Mouse (Mus musculus): Measurements from ENCODE around the gene Stxbp3.

The Stxbp3 gene

GRCm38 (mm10) chr3:108796386-108796785 is 43.9 kb downstream of the Stxbp3 start:
- DNase-seq (ENCODE audit: low read depth) = no peak

GRCm38 (mm10) chr3:108795554-108796299 is 44.6 kb downstream of the Stxbp3 start:
- no peak for DNase-seq (ENCODE audit: low read depth)

GRCm38 (mm10) chr3:108794780-108795179 is 45.5 kb downstream of the Stxbp3 start:
- no peak for DNase-seq (ENCODE audit: low read depth)

DNA sequence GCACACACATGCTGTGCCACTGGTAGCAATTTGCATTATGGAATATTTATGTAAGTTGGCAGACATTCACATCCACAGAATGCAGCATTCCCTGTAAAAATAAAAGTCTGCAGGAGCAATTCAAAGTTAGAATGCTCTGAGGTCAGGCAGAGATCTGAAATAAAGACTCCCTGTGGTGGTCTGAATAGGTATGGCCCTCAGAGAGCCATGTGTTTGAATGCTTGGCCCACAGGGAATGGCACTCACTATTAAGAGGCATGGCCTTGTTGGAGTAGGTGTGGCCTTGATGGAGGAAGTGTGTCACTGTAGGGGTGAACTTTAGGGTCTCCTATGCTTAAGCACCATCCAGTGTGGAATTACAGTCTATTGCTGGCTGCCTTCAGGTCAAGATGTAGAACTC is 47.9 kb downstream of the Stxbp3 start:
- no peak for DNase-seq (ENCODE audit: low read depth)

- peak; percentile 70 for DNase-seq (ENCODE audit: low read depth)
Measured at GRCm38 (mm10) chr3:108791054-108791706, 49.1 kb downstream of the Stxbp3 start.

- DNase-seq (ENCODE audit: low read depth) = no peak
Measured at GRCm38 (mm10) chr3:108790499-108790898, 49.8 kb downstream of the Stxbp3 start.

DNA sequence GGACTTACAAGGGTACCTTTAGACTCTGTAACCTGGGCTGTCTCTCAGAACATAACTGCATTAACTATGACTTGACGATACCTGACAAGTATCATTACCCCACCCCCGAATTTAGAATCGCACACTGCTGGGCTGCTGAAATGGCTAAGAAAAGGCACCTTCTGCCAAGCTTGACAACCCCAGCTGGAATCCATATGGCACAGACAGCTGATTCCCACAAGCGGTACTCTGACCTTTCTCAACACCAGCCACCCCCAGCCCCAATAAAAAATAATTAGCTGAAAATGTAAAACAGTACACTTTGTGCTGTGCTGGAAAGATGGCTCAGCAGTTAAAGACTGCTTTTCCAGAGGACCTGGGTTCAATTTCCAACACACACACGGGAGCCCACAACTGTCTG is 51.0 kb downstream of the Stxbp3 start:
- DNase-seq (ENCODE audit: low read depth) = no peak

- no peak for DNase-seq (ENCODE audit: low read depth)
Measured at GRCm38 (mm10) chr3:108788455-108788794, 51.9 kb downstream of the Stxbp3 start.

DNA sequence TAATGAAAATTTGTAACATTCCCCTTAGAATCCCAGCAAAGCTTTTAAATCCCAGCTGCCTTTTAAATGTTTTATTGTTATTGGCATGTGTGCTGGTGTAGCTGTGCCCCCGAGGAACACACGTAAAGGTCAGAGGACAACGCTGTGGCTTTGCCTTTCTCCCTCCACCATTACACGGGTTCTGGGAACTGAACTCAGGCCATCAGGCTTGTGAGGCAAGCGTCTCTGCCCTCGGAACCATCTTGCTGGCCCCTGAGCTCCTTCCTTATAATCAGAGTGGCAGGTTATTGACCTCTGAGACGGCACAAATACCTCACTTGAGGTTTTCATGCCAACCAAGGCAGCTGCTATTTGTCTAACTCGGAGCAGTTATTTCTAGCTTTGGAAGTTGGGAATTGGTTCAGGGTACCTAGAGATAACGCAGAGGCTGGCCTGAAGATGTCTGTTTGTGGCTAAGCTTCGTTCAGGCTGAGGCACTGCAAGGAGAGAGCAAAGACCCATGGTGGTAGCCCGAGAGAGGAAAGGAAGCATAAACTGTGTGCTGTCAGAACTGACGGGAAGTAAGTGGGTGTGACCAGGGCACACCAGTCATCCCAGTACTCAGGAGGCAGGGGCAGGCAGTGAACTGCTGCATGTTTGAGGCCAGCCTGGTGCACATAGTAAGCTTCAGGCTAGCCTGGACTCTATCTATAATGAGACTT is 52.4 kb downstream of the Stxbp3 start:
- DNase-seq (ENCODE audit: low read depth) = peak; percentile 38

DNA sequence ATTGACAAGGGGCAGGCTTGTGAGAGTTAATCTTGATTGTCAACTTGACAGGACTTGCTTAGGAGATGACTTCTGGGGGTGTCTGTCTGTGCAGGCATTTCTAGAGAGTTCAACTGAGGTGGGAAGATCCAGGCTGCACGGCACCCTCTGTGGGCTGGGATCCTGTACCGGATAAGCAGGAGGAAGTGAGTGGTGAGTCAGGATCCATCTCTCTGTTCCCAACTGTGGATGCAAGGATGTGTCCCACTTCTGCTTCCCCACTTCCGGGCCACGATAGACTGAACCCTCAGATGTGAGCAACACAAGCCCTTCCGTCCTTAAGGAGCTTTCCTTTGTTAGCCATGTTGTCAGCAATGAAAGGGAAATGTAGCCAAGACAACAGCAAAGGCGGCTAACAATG is 53.8 kb downstream of the Stxbp3 start:
- DNase-seq (ENCODE audit: low read depth) = no peak

GRCm38 (mm10) chr3:108782364-108782895 is 57.9 kb downstream of the Stxbp3 start:
- no peak for DNase-seq (ENCODE audit: low read depth)

DNA sequence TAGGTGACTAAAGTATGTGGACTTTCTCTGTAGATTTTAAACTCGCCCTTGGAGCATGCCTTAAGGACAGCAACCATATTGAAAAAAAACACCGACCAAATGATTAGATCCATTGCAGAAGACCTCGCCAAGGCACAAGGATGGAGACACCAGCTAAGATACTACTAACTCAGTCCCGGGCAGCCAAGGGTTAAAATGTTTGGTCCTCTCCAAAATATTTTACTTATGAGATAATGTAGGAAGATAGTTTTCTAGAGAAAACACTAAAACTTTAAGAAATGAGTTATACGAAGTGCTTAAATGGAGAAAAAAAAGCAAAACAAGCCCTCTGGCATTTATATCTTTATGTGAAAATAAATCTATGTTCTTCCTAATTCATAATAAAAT is 58.4 kb downstream of the Stxbp3 start:
- peak; percentile 81 for DNase-seq (ENCODE audit: low read depth)

DNA sequence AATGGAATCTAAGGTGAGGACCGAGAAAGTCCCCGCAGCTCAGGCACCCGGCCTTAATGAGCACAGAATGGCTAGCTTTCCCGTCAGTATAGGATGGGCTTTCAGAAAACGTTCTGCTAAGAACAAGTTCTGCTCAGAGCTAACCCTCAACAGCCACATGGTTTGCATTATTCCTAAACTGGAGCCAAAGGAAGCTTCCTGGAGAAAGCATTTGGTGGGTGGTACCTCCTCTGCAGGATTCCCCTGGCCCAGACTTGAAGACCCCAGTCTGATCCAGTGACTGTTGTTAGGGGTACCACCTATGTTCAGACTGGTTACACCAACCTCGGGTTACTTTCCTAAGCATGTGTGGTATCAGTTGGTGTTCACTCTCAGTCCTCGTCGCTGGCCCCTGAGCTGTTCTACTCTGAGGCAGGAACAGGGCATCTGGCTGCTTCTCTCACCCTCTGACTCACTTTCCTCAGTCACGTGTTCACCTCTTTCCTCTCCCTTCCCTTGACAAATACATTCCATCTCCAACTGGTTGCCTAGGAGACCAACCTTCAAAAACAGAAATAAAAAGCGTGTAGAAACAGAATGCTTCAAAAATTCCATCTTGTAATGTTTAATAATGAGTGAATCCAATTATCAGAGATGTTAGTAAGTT is 59.0 kb downstream of the Stxbp3 start:
- DNase-seq (ENCODE audit: low read depth) = peak; percentile 94

- no peak for DNase-seq (ENCODE audit: low read depth)
Measured at GRCm38 (mm10) chr3:108778761-108779540, 61.4 kb downstream of the Stxbp3 start.

DNA sequence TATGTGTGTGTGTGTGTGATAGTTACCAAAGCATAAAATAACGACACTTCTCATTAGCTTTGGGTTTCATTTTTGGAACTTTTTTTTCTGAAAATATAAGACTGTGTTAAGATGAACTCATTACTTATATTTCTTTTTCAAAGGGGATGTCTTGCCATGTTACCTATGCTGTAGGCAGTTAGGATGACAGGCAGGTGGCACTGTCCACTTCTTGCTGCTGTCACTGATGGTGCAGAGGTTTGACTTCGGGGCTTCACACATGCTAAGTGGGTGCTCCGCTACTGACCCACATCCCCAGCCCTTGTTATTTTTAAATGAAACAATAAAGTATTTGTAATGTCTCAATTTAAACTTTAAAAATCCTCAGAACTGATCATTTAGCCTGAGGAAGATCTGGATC is 67.5 kb downstream of the Stxbp3 start:
- DNase-seq (ENCODE audit: low read depth) = peak; percentile 32

DNA sequence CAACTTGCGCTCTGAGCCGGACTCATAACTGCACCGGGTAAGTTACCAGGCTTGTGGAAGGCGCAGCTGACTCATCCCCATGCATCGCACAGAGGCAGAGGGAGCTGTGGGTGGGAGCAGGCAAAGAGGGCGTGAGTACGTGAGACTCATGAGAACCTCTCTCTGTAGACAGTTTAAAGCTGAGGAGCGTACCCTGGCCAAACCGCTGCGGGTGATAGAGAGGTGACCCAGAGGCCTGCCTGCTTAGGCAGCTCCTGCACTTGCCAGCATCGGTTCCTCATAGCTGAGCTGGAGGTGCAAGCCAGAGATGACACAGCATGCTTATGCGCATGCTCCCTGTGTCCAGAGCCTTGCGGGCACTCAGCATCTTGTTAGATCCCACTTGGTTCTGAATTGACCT is 68.1 kb downstream of the Stxbp3 start:
- DNase-seq (ENCODE audit: low read depth) = peak; percentile 74

- DNase-seq (ENCODE audit: low read depth) = peak; percentile 95
Measured at GRCm38 (mm10) chr3:108770725-108771368, 69.5 kb downstream of the Stxbp3 start.

- no peak for DNase-seq (ENCODE audit: low read depth)
Measured at GRCm38 (mm10) chr3:108769547-108769946, 70.8 kb downstream of the Stxbp3 start.

DNA sequence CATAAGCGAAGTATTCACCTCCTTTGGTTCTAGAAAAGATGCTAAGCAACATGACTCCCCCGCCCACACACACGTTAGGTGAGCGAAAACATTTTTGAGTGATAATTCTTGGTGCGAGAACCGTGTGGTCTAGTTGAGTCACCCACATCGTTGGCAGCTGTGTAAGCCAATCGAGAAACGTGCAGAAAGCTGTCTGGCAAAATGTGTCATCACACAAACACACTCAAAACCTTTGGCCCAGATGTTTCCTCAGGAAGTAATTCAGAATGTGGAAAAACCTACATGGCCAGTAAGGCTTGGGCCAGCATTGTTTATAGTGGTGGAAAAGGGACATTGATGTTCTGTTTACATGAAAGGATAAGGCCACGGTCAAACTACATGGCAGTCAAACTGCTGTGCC is 72.9 kb downstream of the Stxbp3 start:
- peak; percentile 91 for DNase-seq (ENCODE audit: low read depth)

DNA sequence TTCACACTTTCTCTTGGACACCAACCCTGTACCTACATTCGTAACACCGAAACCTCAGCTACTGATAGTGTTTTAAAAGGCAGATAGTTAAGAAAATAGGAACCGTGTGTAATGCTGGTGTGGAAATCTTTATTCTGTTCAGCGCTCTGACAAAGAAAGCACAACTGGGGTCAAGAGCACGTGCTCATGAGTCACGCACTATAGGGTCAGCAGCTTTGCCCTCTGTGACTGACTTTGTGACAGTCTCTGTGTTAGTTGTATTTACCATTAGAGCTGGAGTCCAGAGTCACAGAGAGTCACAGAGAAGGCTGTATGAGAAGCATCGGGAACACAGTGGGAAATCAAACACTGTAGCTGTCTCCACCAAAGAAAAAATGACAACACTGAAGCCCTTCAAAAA is 73.4 kb downstream of the Stxbp3 start:
- peak; percentile 50 for DNase-seq (ENCODE audit: low read depth)

DNA sequence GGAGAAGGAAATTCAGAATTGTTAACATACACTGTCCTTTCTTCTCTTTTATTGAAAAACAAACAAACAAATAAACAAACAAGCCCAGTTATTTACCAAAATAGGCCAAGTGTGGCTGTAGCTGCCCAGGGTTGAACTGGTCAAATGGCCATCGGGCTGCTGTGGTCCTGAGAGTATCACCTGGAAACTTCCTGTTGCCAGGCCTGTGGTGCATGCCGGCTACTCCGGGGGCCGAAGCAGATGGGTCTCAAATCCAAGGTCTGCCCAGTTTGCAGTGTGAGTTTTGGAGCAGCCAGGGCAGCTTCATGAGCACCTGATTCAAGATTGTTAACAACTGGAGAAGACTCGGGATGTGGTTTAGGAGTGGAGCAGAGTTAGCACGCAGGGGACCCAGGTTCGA is 74.8 kb downstream of the Stxbp3 start:
- DNase-seq (ENCODE audit: low read depth) = no peak
